Mouse (Mus musculus) spleen, postnatal 4 days (tissue): ENCODE measurements around the gene Tpmt.

ENCODE experiments used
- DNase-seq, 2 experiments: peaks; one replicate each; pipeline ENCODE4 v3.0.0; 2022; ENCODE audit warnings: low spot score in 2 of 2

The Tpmt gene

DNA sequence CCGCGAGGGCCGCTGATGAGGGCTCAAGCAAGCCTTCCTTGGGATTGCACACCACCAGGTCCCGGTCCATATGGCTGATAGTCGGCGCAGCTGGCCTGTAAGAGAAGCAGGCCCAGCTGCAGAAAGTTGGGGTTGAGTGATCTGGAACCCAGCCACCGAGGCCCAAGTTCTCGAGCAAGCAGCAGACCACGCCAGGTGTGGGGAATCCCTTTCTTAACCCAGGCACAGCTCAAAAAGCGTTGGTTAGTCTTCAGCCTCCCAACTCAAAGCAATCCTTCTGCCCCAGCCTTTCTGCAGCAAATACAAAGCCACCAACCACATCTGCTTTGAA, at the start of gene Tpmt:
Gene Tpmt, minus strand, starts transcription at position 121 of the 331 bp plus-strand sequence.
- peak; percentile 20 to 67 for DNase-seq

GRCm38 (mm10) chr13:47093791-47094190, 49.3 kb upstream of the Tpmt start:
- no peak for DNase-seq

GRCm38 (mm10) chr13:47089271-47089670, 44.7 kb upstream of the Tpmt start:
- no peak for DNase-seq

DNA sequence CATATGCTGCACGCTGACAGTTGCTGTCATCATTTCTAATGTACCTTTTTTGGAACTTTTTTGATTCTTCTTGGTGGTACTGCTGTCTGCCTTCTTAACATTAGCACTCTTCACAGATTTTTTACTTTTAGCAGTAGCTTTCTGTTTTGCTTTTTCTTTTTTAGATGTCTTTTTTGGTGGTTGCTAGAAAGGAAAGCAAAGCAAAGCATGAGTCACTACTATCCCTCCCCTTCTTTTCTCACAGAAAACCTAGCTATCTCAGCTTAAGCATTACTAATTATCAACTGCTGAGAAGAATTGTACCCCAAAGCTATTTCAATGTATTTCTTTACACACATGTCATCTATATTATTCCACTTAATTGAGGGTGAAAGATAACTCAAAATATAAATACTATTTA, 43.9 kb upstream of the Tpmt start:
- DNase-seq: no peak

GRCm38 (mm10) chr13:47080905-47081505, 36.5 kb upstream of the Tpmt start:
- no peak for DNase-seq

- DNase-seq: no peak
Measured at GRCm38 (mm10) chr13:47078799-47079198, 34.3 kb upstream of the Tpmt start.

- DNase-seq: no peak
Measured at GRCm38 (mm10) chr13:47077367-47077766, 32.8 kb upstream of the Tpmt start.

- DNase-seq: peak in 1 of 2 experiments; percentile 6
Measured at GRCm38 (mm10) chr13:47076156-47076555, 31.6 kb upstream of the Tpmt start.

- peak in 1 of 2 experiments; percentile 46 for DNase-seq
Measured at GRCm38 (mm10) chr13:47072484-47072883, 27.9 kb upstream of the Tpmt start.

- peak in 1 of 2 experiments; percentile 50 for DNase-seq
Measured at GRCm38 (mm10) chr13:47071871-47072270, 27.3 kb upstream of the Tpmt start.

DNA sequence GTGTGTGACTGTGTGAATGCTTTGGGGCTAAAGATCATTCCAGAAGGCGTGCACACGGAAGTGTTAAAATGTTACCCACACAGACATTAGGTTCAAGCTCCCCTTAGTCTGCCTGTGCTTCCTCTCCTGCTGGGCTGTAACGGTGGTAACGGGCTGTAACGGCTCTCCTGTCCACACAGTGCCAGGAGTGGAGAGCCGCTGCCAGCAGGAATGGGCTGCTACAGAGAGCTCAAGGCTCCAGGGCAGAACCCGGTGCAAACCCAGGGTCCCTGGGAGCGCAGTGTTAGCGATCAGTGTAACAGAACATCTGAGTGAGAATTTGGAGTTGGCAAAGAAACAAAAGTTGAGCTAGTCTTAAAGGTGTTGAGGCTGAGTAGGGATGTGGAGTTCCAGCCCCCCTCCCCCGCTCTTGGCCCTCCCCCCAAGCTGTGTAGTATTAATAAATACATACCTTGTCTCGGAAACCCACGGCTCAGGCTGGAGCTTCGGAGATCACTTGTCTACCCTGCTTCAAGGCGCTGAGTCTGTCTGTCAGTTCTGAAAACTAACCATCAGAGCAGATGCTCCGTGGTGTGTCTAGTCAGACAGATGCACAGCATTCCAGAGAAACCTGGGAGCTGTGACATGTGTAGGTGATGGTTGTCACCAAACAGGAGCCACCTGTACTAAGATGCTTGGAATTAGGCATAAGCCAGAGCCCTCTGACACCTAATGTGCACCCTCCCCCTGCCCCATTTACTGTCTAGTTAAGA, 26.0 kb upstream of the Tpmt start:
- no peak for DNase-seq

- no peak for DNase-seq
Measured at GRCm38 (mm10) chr13:47067001-47067400, 22.5 kb upstream of the Tpmt start.

DNA sequence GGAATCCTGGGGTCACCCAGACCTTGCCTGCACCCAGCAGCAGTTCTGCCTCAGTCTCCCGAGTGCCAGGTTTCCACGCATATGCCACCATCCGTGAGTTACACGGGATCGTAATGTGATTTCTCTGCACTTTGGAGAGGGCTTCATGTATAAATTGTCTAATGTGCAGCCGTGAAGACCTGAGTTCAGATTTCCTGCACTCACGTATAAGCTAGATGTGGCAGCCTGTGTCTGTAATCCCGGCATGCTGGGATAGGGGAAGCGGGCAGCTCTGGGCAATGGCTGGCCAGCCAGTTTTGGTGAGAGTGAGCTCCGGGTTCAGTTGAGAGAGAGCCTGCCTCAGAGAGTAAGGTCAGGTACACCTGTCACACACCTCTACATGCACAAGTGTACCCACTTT, 22.0 kb upstream of the Tpmt start:
- DNase-seq: no peak

DNA sequence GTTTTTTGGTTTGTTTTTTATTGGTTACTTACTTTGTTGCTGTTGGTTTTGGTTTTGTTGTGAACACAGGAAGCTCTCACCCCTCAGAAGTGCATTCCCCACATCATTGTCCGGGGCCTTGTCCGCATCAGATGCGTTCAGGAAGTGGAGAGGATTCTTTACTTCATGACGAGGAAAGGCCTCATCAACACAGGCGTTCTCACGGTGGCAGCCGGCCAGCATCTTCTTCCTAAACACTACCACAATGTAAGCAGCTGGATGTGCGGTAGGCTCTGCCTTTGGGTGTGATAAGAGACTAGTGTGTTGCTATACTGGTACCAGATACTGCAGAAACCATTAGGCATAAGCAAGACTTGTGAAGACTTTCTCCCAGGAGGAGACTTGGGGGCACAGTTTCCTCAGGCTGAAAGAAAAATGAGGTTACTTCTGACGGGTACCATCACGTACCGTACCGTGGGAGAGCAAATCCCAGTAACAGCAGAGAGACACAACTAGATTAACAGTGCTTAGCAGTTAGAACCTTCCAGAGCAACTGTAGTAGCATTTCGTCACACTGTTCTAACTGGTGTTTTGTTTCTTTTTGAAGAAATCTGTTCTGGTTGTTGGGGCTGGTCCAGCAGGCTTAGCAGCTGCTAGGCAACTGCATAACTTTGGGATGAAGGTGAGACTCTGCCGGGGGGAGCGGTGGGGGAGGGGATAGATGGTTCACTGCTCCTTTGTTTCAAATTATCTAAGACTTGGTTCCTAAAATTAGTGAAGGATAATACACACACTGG, 19.6 kb upstream of the Tpmt start:
- no peak for DNase-seq

DNA sequence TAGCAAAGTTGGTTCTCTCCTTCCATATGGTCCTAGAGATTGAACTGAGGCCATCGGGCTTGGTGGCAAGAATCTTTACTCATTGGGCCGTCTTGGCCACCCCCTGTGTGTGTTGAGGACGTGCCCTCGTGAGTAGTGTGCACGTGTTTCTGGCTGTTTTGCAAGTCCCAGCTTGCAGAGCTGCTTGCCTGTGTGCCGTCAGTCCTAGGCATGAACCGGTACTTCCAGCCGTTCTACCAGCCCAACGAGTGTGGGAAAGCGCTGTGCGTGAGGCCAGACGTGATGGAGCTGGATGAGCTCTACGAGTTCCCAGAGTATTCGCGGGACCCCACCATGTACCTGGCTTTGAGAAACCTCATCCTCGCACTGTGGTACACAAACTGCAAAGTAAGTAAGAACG, 18.2 kb upstream of the Tpmt start:
- DNase-seq: no peak

GRCm38 (mm10) chr13:47056781-47057180, 12.2 kb upstream of the Tpmt start:
- DNase-seq: no peak

- no peak for DNase-seq
Measured at GRCm38 (mm10) chr13:47056126-47056525, 11.6 kb upstream of the Tpmt start.

DNA sequence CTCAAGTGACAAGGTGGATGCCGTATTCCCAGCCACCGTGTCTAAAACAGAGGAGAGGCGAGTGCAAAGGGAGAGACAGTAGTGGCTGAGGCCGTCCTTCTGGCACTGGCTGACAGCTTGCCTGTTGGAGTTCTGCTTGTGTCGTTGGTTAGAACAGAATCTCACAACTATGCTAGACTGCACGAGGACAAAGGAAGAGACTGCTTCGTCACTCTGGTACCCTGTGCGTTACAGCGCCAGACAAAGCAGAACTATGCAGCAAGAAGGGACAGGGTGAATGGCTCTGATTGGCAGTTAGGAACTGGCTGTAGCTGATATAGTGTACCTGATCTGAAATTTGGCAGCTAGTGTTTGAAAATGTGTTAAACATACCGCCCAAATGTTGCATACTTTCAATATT, 9.4 kb upstream of the Tpmt start:
- DNase-seq: no peak

DNA sequence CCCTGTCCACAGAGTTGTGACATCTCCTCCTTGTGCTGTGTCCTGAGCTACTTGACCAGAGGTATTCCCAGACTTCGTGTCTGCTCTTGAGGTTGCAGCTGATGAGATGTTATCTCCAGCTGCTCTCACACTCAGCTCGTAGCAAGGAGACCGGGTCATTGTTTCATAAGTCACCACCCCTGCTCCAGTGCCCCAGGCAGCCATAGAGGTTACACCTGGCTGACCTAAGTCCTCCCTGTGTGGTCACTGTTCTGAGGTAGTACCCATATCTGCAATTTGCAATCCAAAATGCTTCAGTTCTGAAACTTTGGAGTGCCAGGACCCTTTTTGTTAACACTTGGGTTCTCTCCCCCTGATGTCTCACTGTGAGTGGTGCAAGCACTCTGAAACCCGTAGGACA, 5.5 kb upstream of the Tpmt start:
- DNase-seq: no peak

- DNase-seq: no peak
Measured at GRCm38 (mm10) chr13:47047996-47048395, 3.5 kb upstream of the Tpmt start.

DNA sequence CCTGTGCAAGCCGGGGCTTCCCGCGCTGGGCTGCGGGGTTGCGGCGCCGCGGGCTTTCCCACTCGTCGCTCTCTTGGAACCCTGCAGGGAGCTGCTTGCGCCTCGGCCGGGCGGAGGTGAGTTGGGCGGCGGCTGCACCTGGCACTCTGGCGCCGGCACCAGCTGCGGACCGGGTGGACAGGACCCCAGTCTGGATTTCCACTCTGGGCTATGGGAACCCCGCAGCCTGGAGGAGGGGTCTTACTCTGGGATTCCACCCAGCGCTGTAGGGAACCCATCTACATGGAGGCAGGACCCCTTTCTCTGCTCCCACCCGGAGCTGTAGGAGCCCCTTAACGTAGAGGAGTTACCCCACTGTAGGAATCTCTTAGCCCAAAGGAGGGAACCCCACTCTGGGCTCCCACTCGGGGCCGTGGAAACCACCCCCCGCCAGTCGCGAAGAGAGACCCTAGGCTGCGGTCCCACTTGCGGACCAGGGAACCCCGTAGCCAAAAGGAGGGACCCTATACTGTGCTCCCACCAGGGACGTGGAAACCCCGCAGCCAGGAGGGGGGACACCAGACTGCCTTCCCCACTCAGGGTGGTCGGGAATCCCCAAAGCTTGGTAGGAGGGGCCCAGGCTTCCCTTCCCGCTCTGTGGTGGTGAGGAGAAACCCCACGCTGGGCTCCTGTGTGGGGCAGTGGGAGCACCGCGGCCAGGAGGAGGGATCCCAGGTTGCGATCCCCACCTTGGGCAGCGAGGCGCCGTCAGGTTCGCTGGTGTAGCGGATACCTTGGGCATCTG, 512 bp downstream of the Tpmt start:
- DNase-seq: peak; percentile 18 to 70

GRCm38 (mm10) chr13:47043030-47043680, 1.4 kb downstream of the Tpmt start, which contains the start of gene Kdm1b:
Kdm1b (plus strand) TSS chr13:47043499.
- peak; percentile 99 for DNase-seq
